Mouse (Mus musculus) brain, adult 2 months (tissue): ENCODE measurements around the gene Chrnd.
A peak's percentile ranks its signal among the peaks of the same experiment; 100 is the strongest.

Source experiments
- DNase-seq: peaks from one replicate; pipeline ENCODE4 v3.0.0; 2011; ENCODE audit warnings: low read depth, low spot score

Chrnd gene

DNA sequence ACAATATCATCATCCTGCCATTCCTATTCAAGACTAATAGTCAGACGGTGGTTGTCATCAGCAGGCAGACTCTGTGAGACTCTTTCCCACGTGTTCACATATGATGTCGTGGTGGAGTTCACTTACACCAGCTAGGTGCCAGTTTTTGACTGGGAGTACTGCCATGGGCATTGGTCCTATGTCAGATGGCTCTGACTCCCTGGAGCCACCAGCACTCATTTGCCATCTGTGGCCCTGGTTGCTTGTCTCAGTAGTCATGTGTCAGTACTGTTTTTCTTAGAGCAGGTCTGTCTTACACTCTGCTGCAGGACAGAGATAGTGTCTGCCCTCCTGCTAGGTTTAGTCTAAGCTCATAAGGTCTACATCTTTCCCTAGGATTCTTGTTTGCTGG is 36.7 kb downstream of the Chrnd start:
- peak; percentile 96 for DNase-seq

DNA sequence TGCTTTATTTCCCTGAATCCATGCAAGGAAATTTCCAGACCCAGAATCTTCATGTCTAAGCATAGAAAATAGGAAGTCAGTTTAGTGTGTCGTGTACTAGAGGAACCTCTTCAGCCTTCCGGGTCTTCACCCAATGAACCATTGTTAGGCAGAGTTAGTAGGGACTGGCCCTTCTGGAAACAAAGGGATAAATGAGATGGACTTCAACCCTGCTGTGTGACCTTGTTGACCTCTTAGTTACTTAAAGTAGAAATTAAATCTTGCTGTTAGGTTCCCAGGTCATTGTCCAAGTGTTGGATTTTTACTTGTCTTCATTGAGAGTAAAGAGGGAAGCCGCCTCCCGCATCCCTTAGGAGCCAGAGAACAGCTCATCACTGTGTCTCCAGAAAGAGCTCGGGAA is 40.2 kb downstream of the Chrnd start:
- DNase-seq = no peak

- no peak for DNase-seq
These were observed 41.8 kb downstream of the Chrnd start for GRCm38 (mm10) chr1:87232197-87232596.

- no peak for DNase-seq
These were observed 48.6 kb downstream of the Chrnd start for GRCm38 (mm10) chr1:87239056-87239455.

DNA sequence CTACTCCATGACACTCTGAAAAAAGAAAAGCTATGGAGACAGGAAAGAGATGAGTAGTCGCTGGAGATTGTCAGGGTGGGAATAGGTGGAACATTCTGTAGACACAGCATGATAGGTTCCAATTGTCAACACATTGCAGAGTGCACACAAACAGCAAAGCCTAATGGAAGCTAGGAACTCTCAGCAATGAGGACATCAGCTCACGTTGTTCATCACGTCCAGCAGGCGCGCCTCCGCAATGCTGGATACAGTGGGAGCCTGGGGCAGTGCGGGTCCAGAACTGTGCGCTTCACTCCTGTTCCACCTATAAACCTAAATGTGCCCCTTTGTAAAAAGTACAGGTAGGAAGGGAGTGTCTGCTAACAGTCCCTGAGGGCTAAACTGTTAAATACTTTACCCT is 52.6 kb downstream of the Chrnd start:
- no peak for DNase-seq

DNA sequence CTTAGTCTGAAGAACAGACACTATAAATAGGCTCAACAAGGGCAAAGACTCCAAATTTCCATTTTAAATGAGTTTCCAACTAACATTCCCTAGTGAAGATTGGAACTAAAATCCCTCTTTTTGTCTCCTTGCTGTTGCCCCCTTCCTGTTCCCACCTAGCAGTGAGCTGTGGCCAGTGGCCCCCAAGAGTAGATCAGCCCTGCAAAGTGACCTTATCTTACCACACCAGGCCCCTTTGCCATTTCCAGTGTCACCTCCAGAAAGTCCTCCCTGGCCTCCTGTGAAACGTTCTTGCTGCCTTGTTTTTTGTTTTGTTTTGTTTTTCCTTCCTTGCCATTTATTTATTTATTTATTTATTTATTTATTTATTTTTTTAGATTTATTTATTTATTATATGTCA is 55.0 kb downstream of the Chrnd start:
- DNase-seq = no peak

DNA sequence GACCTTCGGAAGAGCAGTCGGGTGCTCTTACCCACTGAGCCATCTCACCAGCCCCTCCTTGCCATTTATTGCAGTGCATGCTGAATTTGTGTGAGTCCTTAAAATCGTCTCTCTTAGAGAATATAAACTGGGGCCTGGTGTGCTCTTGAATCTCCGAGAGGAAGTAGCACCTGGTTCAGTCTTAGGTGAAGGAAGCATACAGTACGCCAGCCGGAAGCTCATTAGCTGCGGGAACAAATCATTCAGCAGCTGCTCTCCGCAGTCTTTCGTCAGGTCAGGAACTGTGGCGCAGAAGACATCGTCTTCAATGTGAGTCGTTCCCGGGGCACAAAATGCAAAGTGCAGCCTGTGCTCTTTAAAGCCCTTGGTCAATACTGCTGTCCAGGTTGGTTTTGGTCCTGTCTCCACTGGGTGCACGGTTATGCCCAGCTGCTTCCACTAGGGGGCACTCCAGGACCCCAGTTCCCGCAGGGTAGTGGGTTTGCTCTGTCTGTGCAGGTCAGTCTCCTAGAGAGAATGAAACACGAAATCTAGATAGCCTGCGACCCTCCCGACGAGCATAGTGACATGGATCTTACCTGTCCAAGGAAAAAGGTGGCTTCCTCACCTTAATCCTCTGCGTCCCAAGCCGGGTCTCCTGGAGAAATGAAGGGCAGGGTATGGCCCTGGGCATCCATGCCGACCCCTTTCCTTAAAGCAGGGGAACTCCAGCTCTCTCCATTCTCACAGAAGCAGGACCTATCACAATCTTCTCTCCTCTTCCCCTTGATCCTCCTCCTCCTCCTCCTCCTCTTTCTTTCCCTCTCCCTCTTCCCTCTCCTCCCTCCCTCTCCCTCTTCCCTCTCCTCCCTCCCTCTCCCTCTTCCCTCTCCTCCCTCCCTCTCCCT is 55.8 kb downstream of the Chrnd start:
- DNase-seq = peak; percentile 70
